Mouse (Mus musculus): Measurements from ENCODE around the gene Mamdc4. TPM values are rescaled to one million over a fixed set of nuclear protein-coding genes. Genes with fewer than 3 reads are reported as not detected.

Mamdc4 gene
- polyA plus RNA-seq, 1 experiment from 2014 or later, result 1.0 TPM

DNA sequence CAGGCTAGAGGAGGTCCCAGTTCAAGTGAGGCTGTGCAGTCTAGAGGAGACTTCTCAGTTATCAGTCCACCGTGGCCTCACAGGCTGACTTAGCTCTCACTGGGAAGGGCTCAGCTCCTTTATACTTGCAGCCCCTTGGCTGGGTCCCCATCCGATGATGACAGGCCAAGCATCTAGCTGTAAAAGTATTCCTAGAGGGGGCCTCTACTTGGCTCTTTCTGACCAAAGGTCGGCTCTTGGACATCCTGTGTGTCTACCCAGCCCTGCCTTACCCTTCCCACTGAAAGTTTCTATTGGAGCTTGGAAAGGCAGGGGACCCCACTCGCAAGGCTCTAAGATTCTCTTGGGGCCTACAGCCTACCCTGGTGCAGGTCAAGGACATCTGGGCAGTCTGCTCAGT, 3.4 kb downstream of the Mamdc4 start:
- WGBS, result 85% methylated on average over 4 of the region's 4 CpGs
- Histone ChIP-seq H3K9me3 (ENCODE audit: control insufficient read depth, low read length) (no peaks in the 10 kb centered on the region), H3K4me3 (replicated peaks; ENCODE audit: low read length) (no peak overlapping the region), H3K9ac (replicated peaks; ENCODE audit: low read depth, low read length) (no peak overlapping the region), H3K4me2 (ENCODE audit: low read length) (no peak overlapping the region), H3K27ac (ENCODE audit: low read length) (no peak overlapping the region), H3K36me3 (ENCODE audit: control insufficient read depth, insufficient read depth) (peaks cover 4% of the 10 kb centered on the region), H3K27me3 (replicated peaks; ENCODE audit: control insufficient read depth, insufficient read depth, low read length) (peaks cover 4% of the 10 kb centered on the region), H3K4me1 (replicated peaks; ENCODE audit: control insufficient read depth, insufficient read depth, low read length) (peaks cover 23% of the 10 kb centered on the region)
- no peak for ATAC-seq

GRCm38 (mm10) chr2:25569323-25569722, 5.3 kb downstream of the Mamdc4 start:
- Histone ChIP-seq H3K27me3 (replicated peaks; ENCODE audit: control insufficient read depth, insufficient read depth, low read length) (no peaks in the 10 kb centered on the region), H3K4me1 (replicated peaks; ENCODE audit: control insufficient read depth, insufficient read depth, low read length) (peaks cover 14% of the 10 kb centered on the region), H3K4me2 (ENCODE audit: low read length) (no peak overlapping the region), H3K9ac (replicated peaks; ENCODE audit: low read depth, low read length) (no peak overlapping the region), H3K36me3 (ENCODE audit: control insufficient read depth, insufficient read depth) (peaks cover 4% of the 10 kb centered on the region), H3K9me3 (ENCODE audit: control insufficient read depth, low read length) (no peaks in the 10 kb centered on the region), H3K27ac (ENCODE audit: low read length) (no peak overlapping the region), H3K4me3 (replicated peaks; ENCODE audit: low read length) (no peak overlapping the region)
- 98% methylated on average over 3 of the region's 3 CpGs for WGBS
- no peak for ATAC-seq

DNA sequence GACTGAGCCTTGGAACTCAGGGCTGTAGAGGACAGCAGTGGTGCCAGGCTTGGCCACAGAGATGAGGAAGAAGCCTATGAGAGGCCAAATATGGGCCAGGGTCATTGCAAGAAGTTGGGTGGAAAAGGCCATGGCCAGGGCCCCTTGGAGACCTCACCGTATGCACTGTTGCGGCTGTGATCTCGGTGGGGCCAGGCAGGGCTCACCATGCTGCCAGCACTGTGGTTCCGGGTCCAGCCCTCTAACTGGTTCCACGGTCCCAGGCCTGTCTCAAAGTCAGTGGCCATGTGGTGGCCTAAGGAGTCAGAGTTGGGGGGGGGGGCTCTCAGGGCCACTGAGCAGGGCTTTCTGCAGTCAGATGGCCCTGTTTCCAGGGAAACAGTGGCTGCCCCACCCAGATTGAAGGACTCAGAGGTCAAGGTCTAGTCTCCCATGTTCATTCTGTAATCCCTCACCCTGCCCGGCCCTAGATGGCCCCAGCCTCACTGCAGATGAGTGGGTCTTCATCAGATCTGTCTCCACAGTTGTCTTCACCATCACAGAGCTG, 6.1 kb downstream of the Mamdc4 start:
- H3K27ac ChIP-seq (ENCODE audit: low read length), result no peak overlapping the region
- H3K4me3 ChIP-seq (replicated peaks; ENCODE audit: low read length), result no peak overlapping the region
- no peak overlapping the region for H3K4me2 ChIP-seq (ENCODE audit: low read length)
- H3K27me3 ChIP-seq (replicated peaks; ENCODE audit: control insufficient read depth, insufficient read depth, low read length), result no peaks in the 10 kb centered on the region
- peaks cover 7% of the 10 kb centered on the region for H3K4me1 ChIP-seq (replicated peaks; ENCODE audit: control insufficient read depth, insufficient read depth, low read length)
- no peak overlapping the region for H3K9ac ChIP-seq (replicated peaks; ENCODE audit: low read depth, low read length)
- peaks cover 4% of the 10 kb centered on the region for H3K36me3 ChIP-seq (ENCODE audit: control insufficient read depth, insufficient read depth)
- no peak for ATAC-seq
- no peaks in the 10 kb centered on the region for H3K9me3 ChIP-seq (ENCODE audit: control insufficient read depth, low read length)
- 96% methylated on average over 6 of the region's 6 CpGs for WGBS

GRCm38 (mm10) chr2:25566558-25566957, 8.1 kb downstream of the Mamdc4 start:
- ATAC-seq, result no peak
- Histone ChIP-seq H3K9ac (replicated peaks; ENCODE audit: low read depth, low read length) (no peak overlapping the region), H3K4me3 (replicated peaks; ENCODE audit: low read length) (no peak overlapping the region), H3K27me3 (replicated peaks; ENCODE audit: control insufficient read depth, insufficient read depth, low read length) (no peaks in the 10 kb centered on the region), H3K4me2 (ENCODE audit: low read length) (no peak overlapping the region), H3K36me3 (ENCODE audit: control insufficient read depth, insufficient read depth) (peaks cover 11% of the 10 kb centered on the region), H3K4me1 (replicated peaks; ENCODE audit: control insufficient read depth, insufficient read depth, low read length) (no peaks in the 10 kb centered on the region), H3K27ac (ENCODE audit: low read length) (no peak overlapping the region), H3K9me3 (ENCODE audit: control insufficient read depth, low read length) (no peaks in the 10 kb centered on the region)
- WGBS, result 85% methylated on average over 6 of the region's 6 CpGs

DNA sequence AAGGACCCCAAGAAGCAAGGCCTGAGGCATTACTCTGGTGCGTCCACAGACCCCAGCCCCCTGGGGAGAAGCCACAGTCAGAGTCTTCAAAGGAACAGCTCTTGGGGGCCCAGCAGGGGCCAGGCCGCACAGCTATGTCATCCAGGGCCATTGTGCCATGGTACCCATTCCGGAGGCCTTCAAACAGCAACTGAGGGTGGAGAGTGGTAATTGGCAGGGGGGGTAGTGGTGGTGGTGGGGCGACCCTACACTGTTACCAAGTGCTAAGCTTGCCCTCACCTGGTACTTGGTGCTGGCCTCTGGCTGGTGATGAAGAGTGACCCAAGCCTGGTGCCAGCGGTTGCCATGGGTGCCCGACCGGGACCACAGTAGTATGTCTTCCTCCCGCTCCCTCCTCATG, 8.9 kb downstream of the Mamdc4 start:
- Histone ChIP-seq H3K27me3 (replicated peaks; ENCODE audit: control insufficient read depth, insufficient read depth, low read length) (no peaks in the 10 kb centered on the region), H3K4me3 (replicated peaks; ENCODE audit: low read length) (no peak overlapping the region), H3K9ac (replicated peaks; ENCODE audit: low read depth, low read length) (no peak overlapping the region), H3K27ac (ENCODE audit: low read length) (no peak overlapping the region), H3K4me2 (ENCODE audit: low read length) (no peak overlapping the region), H3K9me3 (ENCODE audit: control insufficient read depth, low read length) (no peaks in the 10 kb centered on the region), H3K36me3 (ENCODE audit: control insufficient read depth, insufficient read depth) (peaks cover 18% of the 10 kb centered on the region), H3K4me1 (replicated peaks; ENCODE audit: control insufficient read depth, insufficient read depth, low read length) (no peaks in the 10 kb centered on the region)
- WGBS, result 88% methylated on average over 8 of the region's 8 CpGs
- no peak for ATAC-seq

GRCm38 (mm10) chr2:25561946-25562345, 12.7 kb downstream of the Mamdc4 start:
- Histone ChIP-seq H3K4me2 (ENCODE audit: low read length) (no peak overlapping the region), H3K27me3 (replicated peaks; ENCODE audit: control insufficient read depth, insufficient read depth, low read length) (no peaks in the 10 kb centered on the region), H3K4me1 (replicated peaks; ENCODE audit: control insufficient read depth, insufficient read depth, low read length) (peaks cover 14% of the 10 kb centered on the region), H3K36me3 (ENCODE audit: control insufficient read depth, insufficient read depth) (peaks cover 18% of the 10 kb centered on the region), H3K27ac (ENCODE audit: low read length) (no peak overlapping the region), H3K4me3 (replicated peaks; ENCODE audit: low read length) (no peak overlapping the region), H3K9me3 (ENCODE audit: control insufficient read depth, low read length) (no peaks in the 10 kb centered on the region), H3K9ac (replicated peaks; ENCODE audit: low read depth, low read length) (no peak overlapping the region)
- no peak for ATAC-seq
- 84% methylated on average over 9 of the region's 9 CpGs for WGBS

- no peak overlapping the region for H3K27ac ChIP-seq (ENCODE audit: low read length)
- H3K36me3 ChIP-seq (ENCODE audit: control insufficient read depth, insufficient read depth), result peaks cover 18% of the 10 kb centered on the region
- no peak overlapping the region for H3K4me2 ChIP-seq (ENCODE audit: low read length)
- H3K9me3 ChIP-seq (ENCODE audit: control insufficient read depth, low read length), result no peaks in the 10 kb centered on the region
- no peak overlapping the region for H3K4me3 ChIP-seq (replicated peaks; ENCODE audit: low read length)
- 97% methylated on average over 8 of the region's 8 CpGs for WGBS
- no peak for ATAC-seq
- H3K9ac ChIP-seq (replicated peaks; ENCODE audit: low read depth, low read length), result no peak overlapping the region
- peaks cover 19% of the 10 kb centered on the region for H3K4me1 ChIP-seq (replicated peaks; ENCODE audit: control insufficient read depth, insufficient read depth, low read length)
- no peaks in the 10 kb centered on the region for H3K27me3 ChIP-seq (replicated peaks; ENCODE audit: control insufficient read depth, insufficient read depth, low read length)
Observed at GRCm38 (mm10) chr2:25560551-25560950, 14.1 kb downstream of the Mamdc4 start.

DNA sequence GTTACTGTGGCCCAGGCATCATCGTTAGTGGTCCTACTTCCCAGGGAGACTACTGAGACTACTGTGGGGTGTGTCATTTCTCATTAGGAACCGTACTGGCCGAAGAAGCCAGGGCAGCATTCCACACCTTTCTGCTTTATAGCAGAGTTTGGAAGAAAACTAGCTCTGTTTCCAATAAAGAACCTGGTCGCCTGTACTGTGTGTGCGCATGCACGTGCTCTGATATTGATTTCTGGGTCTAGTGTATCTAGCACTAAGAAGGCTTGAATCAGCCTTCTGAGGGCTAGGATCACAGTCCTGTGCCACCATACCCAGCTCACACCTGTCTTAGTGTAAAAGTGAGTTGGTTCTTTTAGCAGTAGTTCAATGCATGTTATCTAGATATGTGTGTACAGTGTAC, 15.9 kb downstream of the Mamdc4 start:
- Histone ChIP-seq H3K36me3 (ENCODE audit: control insufficient read depth, insufficient read depth) (peaks cover 18% of the 10 kb centered on the region), H3K4me3 (replicated peaks; ENCODE audit: low read length) (peak overlapping the region; percentile 96), H3K4me1 (replicated peaks; ENCODE audit: control insufficient read depth, insufficient read depth, low read length) (peaks cover 19% of the 10 kb centered on the region), H3K9me3 (ENCODE audit: control insufficient read depth, low read length) (no peaks in the 10 kb centered on the region), H3K27ac (ENCODE audit: low read length) (no peak overlapping the region), H3K9ac (replicated peaks; ENCODE audit: low read depth, low read length) (peak overlapping the region; percentile 90; the same call in 1 of the 2 replicates), H3K4me2 (ENCODE audit: low read length) (peak overlapping the region; percentile 92), H3K27me3 (replicated peaks; ENCODE audit: control insufficient read depth, insufficient read depth, low read length) (no peaks in the 10 kb centered on the region)
- no peak for ATAC-seq
- WGBS, result 67% methylated on average over 6 of the region's 6 CpGs

- Histone ChIP-seq H3K4me3 (replicated peaks; ENCODE audit: low read length) (peak overlapping the region; percentile 96), H3K27me3 (replicated peaks; ENCODE audit: control insufficient read depth, insufficient read depth, low read length) (no peaks in the 10 kb centered on the region), H3K9ac (replicated peaks; ENCODE audit: low read depth, low read length) (peak overlapping the region; percentile 90), H3K27ac (ENCODE audit: low read length) (peak overlapping the region; percentile 64; the same call in 1 of the 2 replicates), H3K9me3 (ENCODE audit: control insufficient read depth, low read length) (no peaks in the 10 kb centered on the region), H3K4me1 (replicated peaks; ENCODE audit: control insufficient read depth, insufficient read depth, low read length) (peaks cover 19% of the 10 kb centered on the region), H3K36me3 (ENCODE audit: control insufficient read depth, insufficient read depth) (peaks cover 18% of the 10 kb centered on the region), H3K4me2 (ENCODE audit: low read length) (peak overlapping the region; percentile 92)
- under 1% methylated on average over 24 of the region's 24 CpGs for WGBS
- ATAC-seq, result peak; percentile 8; the same call in 1 of the 2 replicates
Observed at GRCm38 (mm10) chr2:25557964-25558360, 16.7 kb downstream of the Mamdc4 start.
